Mouse (Mus musculus) thymus, adult 2 months (tissue): ENCODE data around the gene Slc29a3. TPM values are rescaled to one million over a fixed set of nuclear protein-coding genes. Genes with fewer than 3 reads are reported as not detected.

Experiments used
- DNase-seq: peaks from one replicate; pipeline ENCODE4 v3.0.0; 2021
- H3K27ac ChIP-seq: fragments of 200-500 bp; 2 replicates; pipeline ENCODE4 v1.5.1; 2012; ENCODE audit warnings: low read length, control low read depth; ENCODE audit not compliant: control insufficient read depth, insufficient read depth
- H3K27me3 ChIP-seq: fragments of 200-500 bp; 2 replicates; pipeline ENCODE4 v1.6.1; 2012; ENCODE audit warnings: mild to moderate bottlenecking, low read length, moderate library complexity, mixed read lengths; ENCODE audit not compliant: control insufficient read depth, insufficient read depth
- H3K36me3 ChIP-seq: fragments of 200-500 bp; 2 replicates; pipeline ENCODE4 v1.6.1; 2012; ENCODE audit warnings: mild to moderate bottlenecking, low read length, moderate library complexity; ENCODE audit not compliant: control insufficient read depth, insufficient read depth
- H3K4me1 ChIP-seq: fragments of 200-500 bp; replicated peaks from 2 replicates; pipeline ENCODE4 v1.6.1; 2012; ENCODE audit warnings: low read length; ENCODE audit not compliant: control insufficient read depth, insufficient read depth
- H3K4me3 ChIP-seq: fragments of 200-500 bp; 2 replicates; pipeline ENCODE4 v1.5.1; 2012; ENCODE audit warnings: mild to moderate bottlenecking, low read length, control low read depth, moderate library complexity; ENCODE audit not compliant: control insufficient read depth, insufficient read depth
- CTCF ChIP-seq: fragments of 200-500 bp; IDR thresholded peaks from 2 replicates; pipeline ENCODE4 v1.5.1; 2012; ENCODE audit warnings: mild to moderate bottlenecking, control low read depth, low read length, moderate library complexity, borderline replicate concordance; ENCODE audit not compliant: control insufficient read depth, poor library complexity, insufficient read depth; ENCODE audit errors: extremely low read depth
- POLR2A ChIP-seq: fragments of 200-500 bp; IDR thresholded peaks from 2 replicates; pipeline ENCODE4 v1.6.1; 2012; ENCODE audit warnings: mild to moderate bottlenecking, low read length, control low read depth, moderate library complexity; ENCODE audit not compliant: control insufficient read depth, poor library complexity, insufficient read depth; ENCODE audit errors: extremely low read depth
- WGBS: fragments of 180-500 bp; shearing (Covaris S2); methylation state at CpG from one replicate; pipeline ENCODE4 v1.1.7; 2018; 5-methylcytosine and 5-hydroxymethylcytosine counted together
- polyA plus RNA-seq: library from polyadenylated mRNA; depleted of rRNA; stranded (reverse); fragments of >200 nt; gene quantifications from 2 replicates; pipeline ENCODE4 v1.2.3, GENCODE M21; 2012

Gene Slc29a3
- polyA plus RNA-seq, 1 experiment: 33.9 TPM

- DNase-seq: no peak
- TF ChIP-seq CTCF: no peak
- no peak for TF ChIP-seq POLR2A
- Histone ChIP-seq H3K27ac (peak overlapping the region; percentile 56; the same call in 1 of the 2 replicates), H3K27me3 (no peaks in the 10 kb centered on the region), H3K36me3 (no peaks in the 10 kb centered on the region), H3K4me1 (peaks cover 45% of the 10 kb centered on the region), H3K4me3 (no peak overlapping the region)
- 43% methylated on average over 7 of the region's 7 CpGs for WGBS
Observed at GRCm38 (mm10) chr10:60741435-60741834, 11.2 kb downstream of the Slc29a3 start.

DNA sequence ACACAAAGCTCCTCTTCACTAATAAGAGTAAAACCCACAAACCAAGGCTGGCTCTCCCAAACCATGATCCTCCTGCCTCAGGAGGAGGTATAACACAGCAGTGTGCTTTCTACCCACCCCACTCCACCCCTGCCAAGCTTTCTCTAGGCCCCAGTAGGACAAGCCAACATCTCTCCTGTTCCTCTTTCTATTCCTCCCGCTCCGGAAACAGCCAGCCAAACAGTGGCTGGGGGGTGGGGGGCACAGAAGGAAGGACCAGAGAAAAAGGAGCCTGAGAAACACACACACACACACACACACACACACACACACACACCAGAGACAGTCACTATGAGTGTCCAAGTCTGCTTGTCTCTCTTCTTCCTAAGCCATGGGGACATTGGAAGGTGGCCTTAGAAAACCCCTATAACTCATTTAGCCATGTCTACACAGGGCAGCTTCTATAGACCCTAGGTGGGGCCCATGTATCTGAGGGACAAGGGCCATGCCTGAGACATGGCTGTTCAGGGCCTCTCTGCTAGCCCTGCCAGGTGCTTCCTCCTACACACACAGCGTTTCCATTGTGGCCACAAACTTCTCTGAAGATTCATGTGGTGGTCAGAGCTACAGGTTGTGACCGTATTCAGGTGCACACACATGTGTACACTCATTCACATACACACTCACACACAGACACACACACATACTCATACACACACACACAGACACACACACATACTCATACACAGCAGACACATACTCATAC is 12.8 kb downstream of the Slc29a3 start:
- Histone ChIP-seq H3K27me3 (no peaks in the 10 kb centered on the region), H3K36me3 (no peaks in the 10 kb centered on the region), H3K4me3 (no peak overlapping the region), H3K4me1 (peaks cover 49% of the 10 kb centered on the region), H3K27ac (peak overlapping the region; percentile 21; the same call in 1 of the 2 replicates)
- no peak for TF ChIP-seq POLR2A
- no peak for TF ChIP-seq CTCF
- peak; percentile 24 for DNase-seq
- WGBS: 12% methylated on average over 4 of the region's 4 CpGs

DNA sequence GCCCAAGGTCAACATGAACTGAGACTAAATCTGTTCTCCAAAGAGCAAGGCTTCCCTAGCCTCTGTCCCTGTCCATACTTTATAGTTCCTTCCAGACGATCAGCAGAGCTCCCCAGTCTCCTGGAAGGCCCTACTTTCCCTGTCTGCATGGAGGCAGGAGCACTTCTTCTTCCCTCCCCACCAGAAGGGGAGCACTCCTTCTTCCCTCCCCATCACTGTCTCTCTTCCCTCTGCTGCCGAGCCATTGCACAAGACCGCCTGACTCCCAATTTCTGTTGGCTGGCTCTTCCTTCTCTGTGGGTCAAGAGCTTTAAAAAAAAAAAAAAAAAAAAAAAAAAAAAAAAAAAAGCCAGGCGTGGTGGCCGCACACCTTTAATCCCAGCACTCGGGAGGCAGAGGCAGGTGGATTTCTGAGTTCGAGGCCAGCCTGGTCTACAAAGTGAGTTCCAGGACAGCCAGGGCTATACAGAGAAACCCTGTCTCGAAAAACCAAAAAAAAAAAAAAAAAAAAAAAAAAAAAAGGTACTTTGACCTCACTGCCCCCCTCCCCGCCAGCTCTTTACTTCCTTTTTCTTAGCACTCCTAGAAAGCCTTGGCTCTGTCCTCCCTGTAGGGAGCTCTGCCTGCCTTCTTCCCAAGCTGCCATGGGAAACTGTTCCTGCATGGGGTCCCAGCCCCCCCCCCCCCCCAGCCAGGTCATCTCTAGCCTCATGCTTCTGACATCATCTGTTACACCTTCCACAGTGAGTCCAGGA is 14.5 kb downstream of the Slc29a3 start:
- Histone ChIP-seq H3K4me1 (peaks cover 39% of the 10 kb centered on the region), H3K27me3 (no peaks in the 10 kb centered on the region), H3K27ac (no peak overlapping the region), H3K36me3 (no peaks in the 10 kb centered on the region), H3K4me3 (no peak overlapping the region)
- DNase-seq: no peak
- WGBS: 73% methylated on average over 4 of the region's 9 CpGs
- TF ChIP-seq CTCF (no peak), POLR2A (no peak)

DNA sequence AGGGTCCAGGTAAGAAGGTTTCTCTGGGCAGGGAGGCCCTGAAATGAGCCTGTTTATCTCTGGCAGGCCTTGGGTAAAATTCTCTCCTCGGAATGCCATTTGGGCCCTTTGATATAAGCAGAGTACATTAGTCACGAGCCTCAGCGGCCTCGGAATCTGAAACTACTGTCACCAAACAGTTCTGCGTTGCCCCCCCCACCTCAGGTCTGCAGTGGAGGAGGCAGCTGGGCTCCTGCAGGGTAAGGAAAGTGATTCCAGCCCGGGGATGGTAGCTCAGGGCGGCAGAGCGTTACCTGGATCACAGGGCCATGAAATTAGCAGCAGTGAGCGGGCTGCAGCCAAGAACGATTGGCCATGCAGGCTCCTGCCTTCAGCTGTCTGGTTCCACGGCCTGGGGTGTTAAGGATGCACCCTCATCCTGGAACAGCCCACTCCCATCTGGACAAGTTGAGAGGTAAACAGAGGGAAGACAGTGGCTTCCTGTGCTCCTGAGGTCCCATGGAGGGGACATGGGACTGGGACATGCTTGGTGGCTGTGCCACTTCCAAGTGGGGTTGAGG is 15.3 kb downstream of the Slc29a3 start:
- TF ChIP-seq CTCF (no peak), POLR2A (no peak)
- Histone ChIP-seq H3K27me3 (no peaks in the 10 kb centered on the region), H3K4me3 (no peak overlapping the region), H3K36me3 (no peaks in the 10 kb centered on the region), H3K4me1 (peaks cover 38% of the 10 kb centered on the region), H3K27ac (no peak overlapping the region)
- DNase-seq: no peak
- 97% methylated on average over 11 of the region's 11 CpGs for WGBS

GRCm38 (mm10) chr10:60735737-60736136 is 16.9 kb downstream of the Slc29a3 start:
- TF ChIP-seq POLR2A (no peak), CTCF (no peak)
- H3K4me1 ChIP-seq: peaks cover 27% of the 10 kb centered on the region
- WGBS: 75% methylated on average over 1 of the region's 1 CpGs
- no peaks in the 10 kb centered on the region for H3K36me3 ChIP-seq
- DNase-seq: no peak
- no peak overlapping the region for H3K27ac ChIP-seq
- no peak overlapping the region for H3K4me3 ChIP-seq
- no peaks in the 10 kb centered on the region for H3K27me3 ChIP-seq

DNA sequence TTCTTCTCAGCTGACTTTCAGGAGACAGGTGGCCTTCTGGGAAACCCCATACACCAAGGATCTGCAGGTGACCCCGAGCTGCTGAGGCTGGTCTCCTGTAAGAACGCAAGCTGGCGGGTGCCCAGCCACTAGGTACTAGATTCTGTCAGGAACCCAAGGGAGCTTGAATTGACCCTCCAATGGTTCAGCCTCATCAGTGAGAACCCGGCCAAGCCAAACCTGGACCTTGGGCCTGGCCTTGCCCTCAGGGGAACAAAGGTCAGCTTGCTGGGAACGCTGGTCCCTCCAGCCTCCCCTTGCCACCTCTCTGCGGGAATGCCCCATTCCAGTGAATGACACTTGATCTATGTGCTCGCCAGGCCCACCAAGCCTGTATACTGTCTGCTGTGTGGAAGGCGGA is 19.1 kb downstream of the Slc29a3 start:
- H3K36me3 ChIP-seq: no peaks in the 10 kb centered on the region
- peaks cover 6% of the 10 kb centered on the region for H3K4me1 ChIP-seq
- TF ChIP-seq CTCF (no peak), POLR2A (no peak)
- no peak overlapping the region for H3K4me3 ChIP-seq
- H3K27ac ChIP-seq: no peak overlapping the region
- no peaks in the 10 kb centered on the region for H3K27me3 ChIP-seq
- WGBS: 93% methylated on average over 8 of the region's 8 CpGs
- no peak for DNase-seq
